Mouse (Mus musculus): ENCODE data around the gene Fgf4. TPM values are rescaled to one million over a fixed set of nuclear protein-coding genes. Genes with fewer than 3 reads are reported as not detected.

Gene Fgf4
- polyA plus RNA-seq, 1 experiment from 2014 or later = not detected

GRCm38 (mm10) chr7:144838522-144839503 lies 8.4 kb upstream of the Fgf4 start:
- DNase-seq (peak; percentile 69), ATAC-seq (ENCODE audit: low FRiP score, low TSS enrichment) (no peak)
- 0 out of 2 replicates have a peak, but pooled peaks cover 3% of the 10 kb centered on the region for H3K4me1 ChIP-seq (ENCODE audit: control insufficient read depth, insufficient read depth, low read length)
- no peaks in the 10 kb centered on the region for H3K36me3 ChIP-seq (ENCODE audit: control insufficient read depth, insufficient read depth, low read length)
- H3K27me3 ChIP-seq (ENCODE audit: control insufficient read depth, insufficient read depth, low read length) = peaks cover 65% of the 10 kb centered on the region
- peak overlapping the region; percentile 20; the same call in 1 of the 2 replicates for H3K27ac ChIP-seq (replicated peaks; ENCODE audit: low read depth, low read length)
- peak overlapping the region; percentile 39 for H3K4me3 ChIP-seq (replicated peaks; ENCODE audit: low read depth, low read length)
- under 1% methylated on average over 94 of the region's 94 CpGs for WGBS
- H3K9me3 ChIP-seq (ENCODE audit: control insufficient read depth, low read length) = no peaks in the 10 kb centered on the region
- H3K9ac ChIP-seq (replicated peaks; ENCODE audit: low read length) = peak overlapping the region; percentile 40; the same call in 1 of the 2 replicates
- H3K4me2 ChIP-seq (ENCODE audit: low read length) = peak overlapping the region; percentile 65

DNA sequence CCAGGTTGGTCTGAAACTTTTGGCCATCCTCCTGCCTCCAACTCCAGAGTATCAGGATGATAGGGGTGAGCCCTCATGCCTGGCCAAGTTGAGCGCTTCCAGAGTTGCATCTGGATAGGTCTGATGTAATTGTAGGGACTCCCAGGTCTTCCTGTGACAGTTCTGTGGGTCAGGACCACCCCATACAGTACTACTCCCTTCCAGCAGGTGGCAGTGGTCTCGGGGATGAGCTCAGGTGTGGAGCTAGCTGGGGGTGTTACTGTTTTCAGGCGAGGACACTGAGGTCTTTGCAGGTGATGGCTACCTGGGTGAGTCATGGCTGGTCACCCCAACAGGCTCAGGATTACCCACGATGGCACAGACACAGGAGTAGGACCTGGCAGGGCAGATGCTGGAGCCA lies 1.0 kb upstream of the Fgf4 start:
- Histone ChIP-seq H3K27ac (replicated peaks; ENCODE audit: low read depth, low read length) (no peak overlapping the region), H3K4me3 (replicated peaks; ENCODE audit: low read depth, low read length) (no peak overlapping the region), H3K9me3 (ENCODE audit: control insufficient read depth, low read length) (no peaks in the 10 kb centered on the region), H3K4me2 (ENCODE audit: low read length) (no peak overlapping the region), H3K4me1 (ENCODE audit: control insufficient read depth, insufficient read depth, low read length) (no peaks in the 10 kb centered on the region), H3K36me3 (ENCODE audit: control insufficient read depth, insufficient read depth, low read length) (no peaks in the 10 kb centered on the region), H3K9ac (replicated peaks; ENCODE audit: low read length) (no peak overlapping the region), H3K27me3 (ENCODE audit: control insufficient read depth, insufficient read depth, low read length) (peaks cover 6% of the 10 kb centered on the region; the same call in 1 of the 2 replicates)
- ATAC-seq (ENCODE audit: low FRiP score, low TSS enrichment) (no peak), DNase-seq (peak; percentile 45)
- WGBS = 26% methylated on average over 4 of the region's 4 CpGs

- Histone ChIP-seq H3K4me3 (replicated peaks; ENCODE audit: low read depth, low read length) (no peak overlapping the region), H3K9ac (replicated peaks; ENCODE audit: low read length) (no peak overlapping the region), H3K27ac (replicated peaks; ENCODE audit: low read depth, low read length) (no peak overlapping the region), H3K36me3 (ENCODE audit: control insufficient read depth, insufficient read depth, low read length) (no peaks in the 10 kb centered on the region), H3K4me1 (ENCODE audit: control insufficient read depth, insufficient read depth, low read length) (no peaks in the 10 kb centered on the region), H3K4me2 (ENCODE audit: low read length) (no peak overlapping the region), H3K9me3 (ENCODE audit: control insufficient read depth, low read length) (no peaks in the 10 kb centered on the region), H3K27me3 (ENCODE audit: control insufficient read depth, insufficient read depth, low read length) (no peaks in the 10 kb centered on the region)
- WGBS = 54% methylated on average over 3 of the region's 3 CpGs
- no peak for ATAC-seq (ENCODE audit: low FRiP score, low TSS enrichment)
- no peak for DNase-seq
These were observed 4.2 kb downstream of the Fgf4 start for GRCm38 (mm10) chr7:144851321-144851720.

GRCm38 (mm10) chr7:144854966-144855365 lies 7.8 kb downstream of the Fgf4 start:
- H3K27me3 ChIP-seq (ENCODE audit: control insufficient read depth, insufficient read depth, low read length) = peaks cover 8% of the 10 kb centered on the region; the same call in 1 of the 2 replicates
- WGBS = 56% methylated on average over 3 of the region's 3 CpGs
- H3K4me2 ChIP-seq (ENCODE audit: low read length) = no peak overlapping the region
- H3K36me3 ChIP-seq (ENCODE audit: control insufficient read depth, insufficient read depth, low read length) = no peaks in the 10 kb centered on the region
- H3K27ac ChIP-seq (replicated peaks; ENCODE audit: low read depth, low read length) = no peak overlapping the region
- H3K9me3 ChIP-seq (ENCODE audit: control insufficient read depth, low read length) = no peaks in the 10 kb centered on the region
- H3K4me1 ChIP-seq (ENCODE audit: control insufficient read depth, insufficient read depth, low read length) = no peaks in the 10 kb centered on the region
- DNase-seq (no peak), ATAC-seq (ENCODE audit: low FRiP score, low TSS enrichment) (no peak)
- H3K4me3 ChIP-seq (replicated peaks; ENCODE audit: low read depth, low read length) = no peak overlapping the region
- H3K9ac ChIP-seq (replicated peaks; ENCODE audit: low read length) = no peak overlapping the region

DNA sequence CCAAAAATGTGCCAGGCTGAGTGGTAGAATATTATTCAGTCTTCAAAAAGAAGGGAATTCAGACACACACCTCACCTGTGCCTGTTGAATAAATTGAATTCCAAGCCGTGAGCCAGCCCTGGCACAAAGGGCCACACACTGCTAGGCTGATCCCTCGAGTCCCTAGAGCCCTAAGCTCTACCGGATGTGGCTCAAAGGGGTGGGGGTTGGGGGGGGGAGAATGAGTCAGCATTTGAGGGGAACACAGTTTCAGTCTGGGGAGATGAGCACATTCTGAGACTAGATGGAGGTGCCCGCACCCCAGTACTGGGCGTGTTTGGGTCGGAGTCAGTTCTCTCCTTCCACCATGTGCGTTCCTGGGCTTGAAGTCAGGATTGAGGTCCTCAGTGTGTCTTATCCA lies 10.0 kb downstream of the Fgf4 start:
- DNase-seq (no peak), ATAC-seq (ENCODE audit: low FRiP score, low TSS enrichment) (no peak)
- no peaks in the 10 kb centered on the region for H3K9me3 ChIP-seq (ENCODE audit: control insufficient read depth, low read length)
- 83% methylated on average over 7 of the region's 7 CpGs for WGBS
- H3K4me1 ChIP-seq (ENCODE audit: control insufficient read depth, insufficient read depth, low read length) = peaks cover 11% of the 10 kb centered on the region; the same call in 1 of the 2 replicates
- no peaks in the 10 kb centered on the region for H3K36me3 ChIP-seq (ENCODE audit: control insufficient read depth, insufficient read depth, low read length)
- no peak overlapping the region for H3K4me3 ChIP-seq (replicated peaks; ENCODE audit: low read depth, low read length)
- H3K27me3 ChIP-seq (ENCODE audit: control insufficient read depth, insufficient read depth, low read length) = peaks cover 30% of the 10 kb centered on the region
- no peak overlapping the region for H3K4me2 ChIP-seq (ENCODE audit: low read length)
- H3K27ac ChIP-seq (replicated peaks; ENCODE audit: low read depth, low read length) = no peak overlapping the region
- no peak overlapping the region for H3K9ac ChIP-seq (replicated peaks; ENCODE audit: low read length)

DNA sequence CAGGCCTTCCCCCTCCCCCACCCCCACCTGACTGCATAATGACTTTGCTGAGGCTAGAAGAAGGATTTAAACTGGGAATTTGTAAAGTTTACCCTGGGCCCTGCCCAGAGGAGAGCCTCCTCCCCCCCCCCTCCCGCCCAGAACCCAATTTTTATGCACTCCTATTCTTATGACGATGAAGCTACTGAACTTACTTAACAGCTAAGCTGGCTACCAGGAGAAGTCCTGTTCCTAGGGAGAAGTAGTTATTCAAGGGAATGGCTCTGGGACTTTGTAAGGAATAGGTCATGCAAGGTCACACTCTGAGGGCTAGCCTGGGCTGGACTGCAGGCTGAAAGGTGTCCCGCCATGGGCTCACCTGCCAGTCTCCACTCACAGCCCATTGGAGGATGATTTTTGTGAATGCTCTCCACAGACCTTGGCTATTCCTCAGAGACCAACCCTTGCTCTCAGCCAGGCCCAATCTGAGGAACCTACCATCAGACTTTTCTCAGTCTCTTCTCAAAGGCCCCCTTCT lies 10.7 kb downstream of the Fgf4 start:
- Histone ChIP-seq H3K9me3 (ENCODE audit: control insufficient read depth, low read length) (no peaks in the 10 kb centered on the region), H3K27me3 (ENCODE audit: control insufficient read depth, insufficient read depth, low read length) (peaks cover 36% of the 10 kb centered on the region), H3K4me3 (replicated peaks; ENCODE audit: low read depth, low read length) (no peak overlapping the region), H3K27ac (replicated peaks; ENCODE audit: low read depth, low read length) (no peak overlapping the region), H3K4me1 (ENCODE audit: control insufficient read depth, insufficient read depth, low read length) (peaks cover 11% of the 10 kb centered on the region; the same call in 1 of the 2 replicates), H3K36me3 (ENCODE audit: control insufficient read depth, insufficient read depth, low read length) (no peaks in the 10 kb centered on the region), H3K4me2 (ENCODE audit: low read length) (no peak overlapping the region), H3K9ac (replicated peaks; ENCODE audit: low read length) (no peak overlapping the region)
- no peak for ATAC-seq (ENCODE audit: low FRiP score, low TSS enrichment)
- 76% methylated on average over 3 of the region's 3 CpGs for WGBS
- DNase-seq = no peak

- 89% methylated on average over 1 of the region's 1 CpGs for WGBS
- Histone ChIP-seq H3K9ac (replicated peaks; ENCODE audit: low read length) (no peak overlapping the region), H3K4me1 (ENCODE audit: control insufficient read depth, insufficient read depth, low read length) (peaks cover 11% of the 10 kb centered on the region; the same call in 1 of the 2 replicates), H3K9me3 (ENCODE audit: control insufficient read depth, low read length) (no peaks in the 10 kb centered on the region), H3K36me3 (ENCODE audit: control insufficient read depth, insufficient read depth, low read length) (no peaks in the 10 kb centered on the region), H3K27me3 (ENCODE audit: control insufficient read depth, insufficient read depth, low read length) (peaks cover 45% of the 10 kb centered on the region), H3K27ac (replicated peaks; ENCODE audit: low read depth, low read length) (no peak overlapping the region), H3K4me3 (replicated peaks; ENCODE audit: low read depth, low read length) (no peak overlapping the region), H3K4me2 (ENCODE audit: low read length) (no peak overlapping the region)
- ATAC-seq (ENCODE audit: low FRiP score, low TSS enrichment) (no peak), DNase-seq (no peak)
These were observed 11.5 kb downstream of the Fgf4 start for GRCm38 (mm10) chr7:144858702-144859101.

DNA sequence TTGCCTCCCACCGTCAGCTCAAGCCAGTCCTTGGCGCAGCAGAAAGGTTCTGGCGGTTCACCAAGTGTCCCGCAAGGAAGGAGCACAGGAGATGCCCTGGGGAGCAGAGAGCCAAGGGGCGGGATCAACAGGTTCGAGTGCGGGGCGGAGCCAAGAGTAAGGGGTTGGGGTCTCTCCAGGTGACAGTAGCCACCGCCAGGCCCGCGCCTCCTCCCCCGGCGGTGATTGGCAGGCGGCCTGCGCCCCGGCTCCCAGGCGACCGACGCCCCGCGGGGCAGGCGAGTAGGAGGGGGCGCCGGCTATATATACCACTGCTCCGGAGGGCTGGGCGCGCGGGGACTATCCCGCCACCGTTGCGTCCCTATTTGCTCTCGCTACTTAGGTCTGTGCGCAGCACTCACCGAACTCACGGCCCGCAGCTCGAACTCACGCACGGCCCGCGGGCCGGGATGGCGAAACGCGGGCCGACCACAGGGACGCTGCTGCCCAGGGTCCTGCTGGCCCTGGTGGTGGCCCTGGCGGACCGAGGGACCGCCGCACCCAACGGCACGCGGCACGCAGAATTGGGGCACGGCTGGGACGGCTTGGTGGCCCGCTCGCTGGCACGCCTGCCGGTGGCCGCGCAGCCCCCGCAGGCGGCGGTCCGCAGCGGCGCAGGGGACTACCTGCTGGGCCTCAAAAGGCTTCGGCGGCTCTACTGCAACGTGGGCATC lies 14.0 kb downstream of the Fgf4 start:
- Histone ChIP-seq H3K9me3 (ENCODE audit: control insufficient read depth, low read length) (no peaks in the 10 kb centered on the region), H3K9ac (replicated peaks; ENCODE audit: low read length) (no peak overlapping the region), H3K27ac (replicated peaks; ENCODE audit: low read depth, low read length) (no peak overlapping the region), H3K27me3 (ENCODE audit: control insufficient read depth, insufficient read depth, low read length) (peaks cover 64% of the 10 kb centered on the region), H3K4me1 (ENCODE audit: control insufficient read depth, insufficient read depth, low read length) (peaks cover 11% of the 10 kb centered on the region; the same call in 1 of the 2 replicates), H3K4me3 (replicated peaks; ENCODE audit: low read depth, low read length) (peak overlapping the region; percentile 18), H3K4me2 (ENCODE audit: low read length) (peak overlapping the region; percentile 31), H3K36me3 (ENCODE audit: control insufficient read depth, insufficient read depth, low read length) (no peaks in the 10 kb centered on the region)
- WGBS = under 1% methylated on average over 69 of the region's 72 CpGs
- no peak for ATAC-seq (ENCODE audit: low FRiP score, low TSS enrichment)
- peak; percentile 6 for DNase-seq

All from midbrain, embryonic 14.5 days (tissue).